ENCODE assay signal across 10 mouse cellular contexts in the genomic region with DNA sequence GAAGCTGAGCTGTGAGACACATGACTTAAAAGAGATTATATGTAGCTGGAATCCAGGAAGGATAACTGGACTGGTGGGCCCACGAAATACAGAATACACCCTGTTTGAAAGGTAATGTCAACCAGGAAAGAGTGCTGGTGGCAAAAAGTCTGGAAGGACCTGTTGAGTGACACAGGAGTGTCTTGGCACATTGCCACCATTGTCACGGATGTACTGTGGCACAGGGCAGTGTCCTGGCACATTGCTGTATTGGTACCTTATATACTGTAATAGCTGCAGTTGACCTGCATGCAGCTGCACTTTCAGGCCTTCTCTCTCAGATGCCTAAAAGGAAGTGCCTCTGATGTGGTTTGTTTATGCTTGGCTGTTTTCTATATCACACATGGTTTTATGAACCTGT.
DNase-seq lines count a peak whose midpoint lies in the region; ATAC-seq lines count a peak whose summit lies in the region.
"Had no signal": no experiment of that assay in that cellular context is flagged by ENCODE, and none has a peak within 500 bp of the region (broad histone marks: within the 10 kb centered on the region; RNA-seq: fewer than 3 reads in every experiment).

No protein-coding gene starts in this region.

- no peak overlapping the region for H3K4me3 ChIP-seq in kidney, embryonic 14.5 days (ENCODE audit: low read length)
- H3K4me3 ChIP-seq in heart, embryonic 11.5 days (ENCODE audit: low read depth, low read length), result no peak overlapping the region
- H3K4me3 ChIP-seq: liver, embryonic 13.5 days had no signal

- no peaks in the 10 kb centered on the region for H3K9me3 ChIP-seq in kidney, embryonic 14.5 days (ENCODE audit: control insufficient read depth, low read length)
- H3K9me3 ChIP-seq in heart, embryonic 11.5 days (replicated peaks; ENCODE audit: control insufficient read depth, low read length), result no peaks in the 10 kb centered on the region
- H3K9me3 ChIP-seq: liver, embryonic 13.5 days had no signal

- WGBS in kidney, embryonic 14.5 days, result 72% methylated on average over 2 of the region's 2 CpGs
- WGBS in heart, embryonic 11.5 days (ENCODE audit: insufficient replicate concordance), result 38% methylated on average over 2 of the region's 2 CpGs

- no peak overlapping the region for H3K4me2 ChIP-seq in kidney, embryonic 14.5 days (replicated peaks; ENCODE audit: low read depth, low read length)
- 0 out of 2 replicates have a peak overlapping the region, but pooled peaks have one; percentile 11 for H3K4me2 ChIP-seq in heart, embryonic 11.5 days
- H3K4me2 ChIP-seq: liver, embryonic 13.5 days had no signal

- peaks cover 2% of the 10 kb centered on the region; the same call in 1 of the 2 replicates for H3K4me1 ChIP-seq in kidney, embryonic 14.5 days (ENCODE audit: control insufficient read depth, insufficient read depth, low read length)
- H3K4me1 ChIP-seq in heart, embryonic 11.5 days (ENCODE audit: control insufficient read depth, insufficient read depth, low read length), result peaks cover 6% of the 10 kb centered on the region
- H3K4me1 ChIP-seq: liver, embryonic 13.5 days had no signal

- DNase-seq in kidney, adult 18-20 months, result peak; percentile 46
- DNase-seq in gonadal fat pad, adult 2 months (ENCODE audit: low read depth), result peak; percentile 42
- DNase-seq in kidney, postnatal 4 days, result peak; percentile 26 to 37
- no peak for DNase-seq in layer of hippocampus, postnatal 10 days (ENCODE audit: low spot score in 2 of 2)
- DNase-seq in layer of hippocampus, postnatal 14 days (ENCODE audit: low spot score in 2 of 2), result no peak
- DNase-seq: liver, embryonic 13.5 days; thymus, postnatal 14 days had no signal

- H3K27ac ChIP-seq in kidney, embryonic 14.5 days (ENCODE audit: low read depth, low read length), result no peak overlapping the region
- peak overlapping the region; percentile 50; the same call in 1 of the 2 replicates for H3K27ac ChIP-seq in heart, embryonic 11.5 days (ENCODE audit: low read depth, low read length)
- H3K27ac ChIP-seq: hindbrain, postnatal 0 days; liver, embryonic 13.5 days had no signal

- no peak overlapping the region for H3K9ac ChIP-seq in kidney, embryonic 14.5 days (ENCODE audit: low read depth, low read length)
- H3K9ac ChIP-seq in heart, embryonic 11.5 days (ENCODE audit: low read depth, low read length), result no peak overlapping the region
- H3K9ac ChIP-seq: liver, embryonic 13.5 days had no signal

- H3K36me3 ChIP-seq in kidney, embryonic 14.5 days (ENCODE audit: control insufficient read depth, insufficient read depth, low read length), result peaks cover 49% of the 10 kb centered on the region
- H3K36me3 ChIP-seq in heart, embryonic 11.5 days (ENCODE audit: control insufficient read depth, insufficient read depth, low read length), result peaks cover 5% of the 10 kb centered on the region; the same call in 1 of the 2 replicates

- no peak for ATAC-seq in kidney, embryonic 14.5 days (ENCODE audit: low FRiP score, low TSS enrichment)
- ATAC-seq in heart, embryonic 11.5 days (replicated peaks; ENCODE audit: insufficient number of reproducible peaks, low FRiP score, low TSS enrichment), result no peak
- ATAC-seq: hindbrain, postnatal 0 days had no signal

- H3K27me3 ChIP-seq in kidney, embryonic 14.5 days (ENCODE audit: control insufficient read depth, insufficient read depth, low read length), result no peaks in the 10 kb centered on the region
- no peaks in the 10 kb centered on the region for H3K27me3 ChIP-seq in heart, embryonic 11.5 days (ENCODE audit: control insufficient read depth, insufficient read depth, low read length)
- H3K27me3 ChIP-seq: liver, embryonic 13.5 days had no signal

Comparison
In these comparisons a context has a peak if more than half of its experiments do, and no peak if none do; other contexts are left out.
1. DNase-seq: peak in kidney, adult 18-20 months (single experiment), gonadal fat pad, adult 2 months (single experiment) and kidney, postnatal 4 days (2 of 2); none in layer of hippocampus, postnatal 10 days (0 of 2) and layer of hippocampus, postnatal 14 days (0 of 2).